ENCODE assay signal across 20 mouse cellular contexts in the genomic region with DNA sequence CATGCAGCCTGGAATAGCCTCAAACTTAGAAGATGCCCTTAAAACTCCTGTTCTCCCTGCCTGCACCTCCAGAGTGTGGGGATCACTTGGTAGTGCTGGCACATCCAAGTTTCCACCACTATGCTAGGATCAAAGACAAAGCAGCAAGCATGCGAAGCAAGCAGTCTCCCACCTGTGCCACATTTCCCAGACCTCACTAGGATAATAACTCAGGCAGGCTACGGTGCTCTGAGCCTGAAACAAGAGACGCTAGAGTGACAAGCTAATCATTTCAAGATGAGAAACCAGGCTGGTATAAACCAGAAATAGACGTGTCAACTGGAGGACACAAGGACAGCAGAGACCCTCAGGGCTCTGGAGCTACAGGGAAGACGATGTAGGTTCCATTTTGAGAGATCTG. TPM values are rescaled to one million over a fixed set of nuclear protein-coding genes. Genes with fewer than 3 reads are reported as not detected.
DNase-seq lines count a peak whose midpoint lies in the region; ATAC-seq and TF ChIP-seq lines count a peak whose summit lies in the region.
"Had no signal": no experiment of that assay in that cellular context is flagged by ENCODE, and none has a peak within 500 bp of the region (broad histone marks: within the 10 kb centered on the region; RNA-seq: fewer than 3 reads in every experiment).

No protein-coding gene starts in this region.

- ATAC-seq in heart, embryonic 12.5 days (ENCODE audit: insufficient number of reproducible peaks, low FRiP score), result no peak
- ATAC-seq in kidney, embryonic 16.5 days (ENCODE audit: low FRiP score, low TSS enrichment), result peak; percentile 49; the same call in 1 of the 2 replicates
- no peak for ATAC-seq in lung, postnatal 0 days
- ATAC-seq: activated CD4-positive, CD25-positive, alpha-beta regulatory T cell, adult 4 months; Patski had no signal

- no peaks in the 10 kb centered on the region for H3K36me3 ChIP-seq in heart, embryonic 12.5 days
- H3K36me3 ChIP-seq in kidney, embryonic 16.5 days (ENCODE audit: insufficient read depth, low read length), result no peaks in the 10 kb centered on the region
- H3K36me3 ChIP-seq in kidney, adult 2 months (ENCODE audit: control insufficient read depth, insufficient read depth, low read length), result no peaks in the 10 kb centered on the region
- H3K36me3 ChIP-seq in lung, postnatal 0 days (ENCODE audit: insufficient read depth, low read length), result no peaks in the 10 kb centered on the region
- H3K36me3 ChIP-seq: forebrain, embryonic 12.5 days; hindbrain, embryonic 10.5 days; midbrain, embryonic 10.5 days had no signal

- H3K9me3 ChIP-seq in heart, embryonic 12.5 days (replicated peaks), result no peaks in the 10 kb centered on the region
- no peaks in the 10 kb centered on the region for H3K9me3 ChIP-seq in kidney, embryonic 16.5 days (ENCODE audit: low read length)
- H3K9me3 ChIP-seq in lung, postnatal 0 days (ENCODE audit: low read length), result no peaks in the 10 kb centered on the region
- H3K9me3 ChIP-seq: forebrain, embryonic 12.5 days; hindbrain, embryonic 10.5 days; midbrain, embryonic 10.5 days had no signal

- TF ChIP-seq EP300 in lung, postnatal 0 days (IDR thresholded peaks at IDR 0.05), result no peak

- peaks cover 68% of the 10 kb centered on the region for H3K4me1 ChIP-seq in heart, embryonic 12.5 days (replicated peaks)
- H3K4me1 ChIP-seq in kidney, embryonic 16.5 days (ENCODE audit: insufficient read depth, low read length), result peaks cover 11% of the 10 kb centered on the region; the same call in 1 of the 2 replicates
- peaks cover 10% of the 10 kb centered on the region for H3K4me1 ChIP-seq in kidney, adult 2 months (ENCODE audit: control insufficient read depth, insufficient read depth, low read length)
- peaks cover 11% of the 10 kb centered on the region; the same call in 1 of the 2 replicates for H3K4me1 ChIP-seq in lung, postnatal 0 days (ENCODE audit: insufficient read depth, low read depth, low read length)

- TF ChIP-seq POLR2A in kidney, adult 2 months (IDR thresholded peaks at IDR 0.05; ENCODE audit: low read depth, low read length), result no peak

- 32% methylated on average over 5 of the region's 5 CpGs for WGBS in heart, embryonic 12.5 days
- 47% methylated on average over 5 of the region's 5 CpGs for WGBS in kidney, embryonic 16.5 days
- WGBS in kidney, adult 2 months, result 55% methylated on average over 5 of the region's 5 CpGs
- 71% methylated on average over 5 of the region's 5 CpGs for WGBS in lung, postnatal 0 days

- H3K9ac ChIP-seq in heart, embryonic 12.5 days, result peak overlapping the region; percentile 22; the same call in 1 of the 2 replicates
- no peak overlapping the region for H3K9ac ChIP-seq in kidney, embryonic 16.5 days (replicated peaks; ENCODE audit: low read length)
- no peak overlapping the region for H3K9ac ChIP-seq in lung, postnatal 0 days (replicated peaks; ENCODE audit: low read depth)
- H3K9ac ChIP-seq: forebrain, embryonic 12.5 days had no signal

- DNase-seq in heart, adult 9 months (ENCODE audit: low spot score in 2 of 2), result no peak
- DNase-seq in kidney, adult 2 months, result no peak
- peak; percentile 68 for DNase-seq in embryo, embryonic 10.5 days (ENCODE audit: low spot score)
- DNase-seq in hindlimb bud, embryonic 11.5 days (ENCODE audit: extremely low spot score, low read depth, low spot score), result peak; percentile 44
- DNase-seq in spleen, adult 12 weeks (ENCODE audit: low spot score), result no peak
- DNase-seq in lung, postnatal 0 days (ENCODE audit: low spot score), result no peak
- DNase-seq: adrenal gland, postnatal 25 days; gastrocnemius, postnatal 25 days; kidney, postnatal 10 days; layer of hippocampus, adult 9-11 months; lung, adult 18-20 months; lung, postnatal 36 days; thymus, postnatal 4 days had no signal

- TF ChIP-seq CTCF in kidney, adult 2 months (conservative IDR thresholded peaks at IDR 0.05; ENCODE audit: insufficient read depth, insufficient read length, low read depth, low read length), result no peak
- TF ChIP-seq CTCF in lung, postnatal 0 days (IDR thresholded peaks at IDR 0.05), result no peak

- peak overlapping the region; percentile 41 for H3K27ac ChIP-seq in heart, embryonic 12.5 days (ENCODE audit: poor library complexity, severe bottlenecking)
- H3K27ac ChIP-seq in kidney, embryonic 16.5 days (ENCODE audit: low read length), result 0 out of 2 replicates have a peak overlapping the region, but pooled peaks have one; percentile 0
- no peak overlapping the region for H3K27ac ChIP-seq in kidney, adult 2 months (ENCODE audit: insufficient read depth, low read depth, low read length)
- H3K27ac ChIP-seq in lung, postnatal 0 days (ENCODE audit: low read length), result no peak overlapping the region
- H3K27ac ChIP-seq: forebrain, embryonic 12.5 days; hindbrain, embryonic 10.5 days; midbrain, embryonic 10.5 days had no signal

- H3K4me2 ChIP-seq in heart, embryonic 12.5 days, result 0 out of 2 replicates have a peak overlapping the region, but pooled peaks have one; percentile 16
- no peak overlapping the region for H3K4me2 ChIP-seq in kidney, embryonic 16.5 days (replicated peaks; ENCODE audit: low read depth, low read length)
- no peak overlapping the region for H3K4me2 ChIP-seq in lung, postnatal 0 days (replicated peaks; ENCODE audit: low read depth, low read length)
- H3K4me2 ChIP-seq: forebrain, embryonic 12.5 days had no signal

- H3K27me3 ChIP-seq in heart, embryonic 12.5 days (replicated peaks), result no peaks in the 10 kb centered on the region
- no peaks in the 10 kb centered on the region for H3K27me3 ChIP-seq in kidney, embryonic 16.5 days (ENCODE audit: insufficient read depth, low read length)
- H3K27me3 ChIP-seq in kidney, adult 2 months (replicated peaks; ENCODE audit: control insufficient read depth, insufficient read depth, low read length), result no peaks in the 10 kb centered on the region
- H3K27me3 ChIP-seq in lung, postnatal 0 days (replicated peaks; ENCODE audit: insufficient read depth, low read length), result no peaks in the 10 kb centered on the region
- H3K27me3 ChIP-seq: forebrain, embryonic 12.5 days; Patski had no signal

- no peak overlapping the region for H3K4me3 ChIP-seq in heart, embryonic 12.5 days
- H3K4me3 ChIP-seq in kidney, embryonic 16.5 days (ENCODE audit: low read length), result no peak overlapping the region
- no peak overlapping the region for H3K4me3 ChIP-seq in kidney, adult 2 months (ENCODE audit: insufficient read depth, low read depth, low read length)
- H3K4me3 ChIP-seq in lung, postnatal 0 days (ENCODE audit: low read depth, low read length), result no peak overlapping the region
- H3K4me3 ChIP-seq: forebrain, embryonic 12.5 days; hindbrain, embryonic 10.5 days; midbrain, embryonic 10.5 days had no signal

RNA-seq across cellular contexts. Expression of a gene that starts 18.6 kb away (rescaled TPM):
- polyA plus RNA-seq in heart, embryonic 12.5 days (2016; fragmentation: Nextera tagmentation; extraction: Ambion mirVana), result 193 and 196 TPM in 2 replicates
- 34.4 and 37.8 TPM in 2 replicates for polyA plus RNA-seq in kidney, embryonic 16.5 days (2015; fragmentation: Nextera tagmentation; extraction: Ambion mirVana)
- polyA plus RNA-seq in kidney, adult 2 months (2012; rRNA removed), result 69.4 and 74.6 TPM in 2 replicates
- polyA plus RNA-seq in lung, postnatal 0 days (2015; fragmentation: Nextera tagmentation; extraction: Ambion mirVana), result 23.1 and 24.8 TPM in 2 replicates

Comparison
In these comparisons a context has a peak if more than half of its experiments do, and no peak if none do; other contexts are left out.
1. H3K27ac ChIP-seq: peak in heart, embryonic 12.5 days (single experiment) and kidney, embryonic 16.5 days (single experiment); none in kidney, adult 2 months (single experiment) and lung, postnatal 0 days (single experiment).
2. DNase-seq: peak in embryo, embryonic 10.5 days (single experiment) and hindlimb bud, embryonic 11.5 days (single experiment); none in heart, adult 9 months (0 of 2), kidney, adult 2 months (single experiment), spleen, adult 12 weeks (single experiment) and lung, postnatal 0 days (single experiment).